Comparison of ENCODE assay signal across 9 mouse cellular contexts in the genomic region with DNA sequence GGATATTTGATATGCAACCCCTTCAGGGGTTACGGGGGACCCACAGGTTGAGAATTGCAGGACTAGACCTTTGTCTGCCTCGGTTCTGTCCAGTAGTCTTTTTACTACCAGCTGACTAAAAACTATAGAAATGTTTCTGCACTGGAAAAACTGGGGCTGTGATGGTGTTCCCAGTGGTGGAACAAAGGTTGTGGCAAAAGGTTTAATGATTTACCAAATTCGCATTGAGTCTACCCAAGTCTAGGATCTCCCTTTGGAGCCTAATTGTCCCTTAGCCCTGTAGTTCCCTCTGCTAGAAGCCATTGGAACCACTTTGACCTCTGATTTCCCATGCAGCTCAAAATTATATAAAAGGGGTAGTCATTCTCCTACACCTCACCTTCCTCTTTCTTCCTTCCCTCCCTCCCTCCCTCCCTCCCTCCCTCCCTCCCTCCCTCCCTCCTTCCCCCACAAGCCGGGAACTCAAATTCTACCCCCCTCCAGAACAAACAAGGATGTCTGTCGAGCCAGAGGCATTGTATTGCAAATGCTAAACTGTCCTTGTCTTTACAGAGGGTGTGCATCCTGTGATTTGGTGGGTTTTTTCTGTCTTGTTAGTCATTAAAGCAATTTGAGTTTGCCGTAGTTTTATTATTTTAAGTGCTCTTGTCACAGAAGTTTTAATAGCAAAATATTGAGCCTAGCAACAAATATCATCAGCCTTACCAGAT. TPM values are rescaled to one million over a fixed set of nuclear protein-coding genes. Genes with fewer than 3 reads are reported as not detected.
DNase-seq lines count a peak whose midpoint lies in the region; ATAC-seq and TF ChIP-seq lines count a peak whose summit lies in the region.
"Had no signal": no experiment of that assay in that cellular context is flagged by ENCODE, and none has a peak within 500 bp of the region (broad histone marks: within the 10 kb centered on the region; RNA-seq: fewer than 3 reads in every experiment).

No protein-coding gene starts in this region.

- peak; percentile 21 for DNase-seq in lung, embryonic 14.5 days
- no peak for DNase-seq in lung, postnatal 14 days
- no peak for DNase-seq in frontal cortex, postnatal 36 days (ENCODE audit: low spot score in 2 of 2)
- DNase-seq in left cerebral cortex, postnatal 14 days (ENCODE audit: low spot score in 2 of 2): no peak

- H3K9me3 ChIP-seq in lung, embryonic 14.5 days (ENCODE audit: low read depth, low read length): no peaks in the 10 kb centered on the region
- H3K9me3 ChIP-seq in forebrain, embryonic 13.5 days (replicated peaks): no peaks in the 10 kb centered on the region
- no peaks in the 10 kb centered on the region for H3K9me3 ChIP-seq in limb, embryonic 12.5 days
- H3K9me3 ChIP-seq in stomach, embryonic 14.5 days (ENCODE audit: control insufficient read depth, low read depth, low read length): no peaks in the 10 kb centered on the region

- H3K4me1 ChIP-seq in lung, embryonic 14.5 days (ENCODE audit: insufficient read depth): no peaks in the 10 kb centered on the region
- peaks cover 32% of the 10 kb centered on the region for H3K4me1 ChIP-seq in forebrain, embryonic 13.5 days
- H3K4me1 ChIP-seq in limb, embryonic 12.5 days (replicated peaks): peaks cover 20% of the 10 kb centered on the region
- peaks cover 11% of the 10 kb centered on the region for H3K4me1 ChIP-seq in stomach, embryonic 14.5 days (ENCODE audit: control insufficient read depth, insufficient read depth, low read length)

- H3K4me2 ChIP-seq in lung, embryonic 14.5 days: peak overlapping the region; percentile 72
- H3K4me2 ChIP-seq in forebrain, embryonic 13.5 days: peak overlapping the region; percentile 82
- peak overlapping the region; percentile 76 for H3K4me2 ChIP-seq in limb, embryonic 12.5 days
- H3K4me2 ChIP-seq in stomach, embryonic 14.5 days (replicated peaks; ENCODE audit: low read depth, low read length): peak overlapping the region; percentile 73

- no peak for ATAC-seq in lung, embryonic 14.5 days (ENCODE audit: insufficient read depth)
- no peak for ATAC-seq in forebrain, embryonic 13.5 days
- no peak for ATAC-seq in limb, embryonic 12.5 days (ENCODE audit: insufficient number of reproducible peaks, insufficient read depth, low FRiP score, low TSS enrichment, low read depth)
- no peak for ATAC-seq in stomach, embryonic 14.5 days (ENCODE audit: insufficient number of reproducible peaks, insufficient read depth, low FRiP score, low read depth)
- no peak for ATAC-seq in frontal cortex, adult (ENCODE audit: low TSS enrichment)

- H3K27ac ChIP-seq in lung, embryonic 14.5 days (ENCODE audit: low read depth): peak overlapping the region; percentile 48; the same call in 1 of the 2 replicates
- no peak overlapping the region for H3K27ac ChIP-seq in forebrain, embryonic 13.5 days
- H3K27ac ChIP-seq in limb, embryonic 12.5 days: no peak overlapping the region
- H3K27ac ChIP-seq in stomach, embryonic 14.5 days (ENCODE audit: low read length): no peak overlapping the region

- WGBS in lung, embryonic 14.5 days: 14% methylated on average over 6 of the region's 6 CpGs
- WGBS in forebrain, embryonic 13.5 days: 28% methylated on average over 5 of the region's 6 CpGs
- 24% methylated on average over 5 of the region's 6 CpGs for WGBS in limb, embryonic 12.5 days
- 22% methylated on average over 5 of the region's 6 CpGs for WGBS in stomach, embryonic 14.5 days

- H3K4me3 ChIP-seq in lung, embryonic 14.5 days (ENCODE audit: low read depth, low read length): peak overlapping the region; percentile 87
- H3K4me3 ChIP-seq in forebrain, embryonic 13.5 days: peak overlapping the region; percentile 93
- H3K4me3 ChIP-seq in limb, embryonic 12.5 days (replicated peaks): peak overlapping the region; percentile 93
- peak overlapping the region; percentile 90 for H3K4me3 ChIP-seq in stomach, embryonic 14.5 days (ENCODE audit: low read depth, low read length)

- intact Hi-C loops in left cerebral cortex, postnatal 14 days (cut with DNase I): loop anchor here (5.0 kb wide), 2 partner anchors 50 to 190 kb away; a partner anchor contains a TSS

- 0 out of 2 replicates have a peak, but pooled peaks cover 4% of the 10 kb centered on the region for H3K36me3 ChIP-seq in lung, embryonic 14.5 days (ENCODE audit: insufficient read depth)
- no peaks in the 10 kb centered on the region for H3K36me3 ChIP-seq in forebrain, embryonic 13.5 days (ENCODE audit: poor library complexity, severe bottlenecking)
- no peaks in the 10 kb centered on the region for H3K36me3 ChIP-seq in limb, embryonic 12.5 days
- no peaks in the 10 kb centered on the region for H3K36me3 ChIP-seq in stomach, embryonic 14.5 days (ENCODE audit: control insufficient read depth, insufficient read depth, low read length)

- no peaks in the 10 kb centered on the region for H3K27me3 ChIP-seq in lung, embryonic 14.5 days (ENCODE audit: insufficient read depth, low read length)
- no peaks in the 10 kb centered on the region for H3K27me3 ChIP-seq in forebrain, embryonic 13.5 days
- no peaks in the 10 kb centered on the region for H3K27me3 ChIP-seq in limb, embryonic 12.5 days
- H3K27me3 ChIP-seq in stomach, embryonic 14.5 days (ENCODE audit: control insufficient read depth, insufficient read depth, low read length): no peaks in the 10 kb centered on the region

- peak overlapping the region; percentile 83 for H3K9ac ChIP-seq in lung, embryonic 14.5 days
- peak overlapping the region; percentile 58 for H3K9ac ChIP-seq in forebrain, embryonic 13.5 days
- no peak overlapping the region for H3K9ac ChIP-seq in limb, embryonic 12.5 days (replicated peaks)
- peak overlapping the region; percentile 86; the same call in 1 of the 2 replicates for H3K9ac ChIP-seq in stomach, embryonic 14.5 days (replicated peaks; ENCODE audit: low read depth, low read length)

- TF ChIP-seq CTCF in lung, embryonic 14.5 days (IDR thresholded peaks at IDR 0.05; ENCODE audit: low read depth): no peak

RNA-seq across cellular contexts. Expression of a gene that starts 2.0 kb away (rescaled TPM):
- polyA plus RNA-seq in lung, embryonic 14.5 days (2014; fragmentation: Nextera tagmentation; extraction: Ambion mirVana): 76.5 and 84.2 TPM in 2 replicates
- polyA plus RNA-seq in forebrain, embryonic 13.5 days (2015; fragmentation: Nextera tagmentation; extraction: Ambion mirVana): 68.7 and 73.5 TPM in 2 replicates
- polyA plus RNA-seq in limb, embryonic 12.5 days (2016; fragmentation: Nextera tagmentation; extraction: Ambion mirVana): 86.5 and 93.6 TPM in 2 replicates
- polyA plus RNA-seq in stomach, embryonic 14.5 days (2014; fragmentation: Nextera tagmentation; extraction: Ambion mirVana): 76.5 and 82.5 TPM in 2 replicates
- 100 to 1,000 TPM; 320 to 321 TPM for total RNA-seq in left cerebral cortex, postnatal 14 days (2021)

RNA-seq across cellular contexts. Expression of a gene that starts 2.2 kb away (rescaled TPM):
- 9.9 and 10.7 TPM in 2 replicates for polyA plus RNA-seq in lung, embryonic 14.5 days (2014; fragmentation: Nextera tagmentation; extraction: Ambion mirVana)
- polyA plus RNA-seq in forebrain, embryonic 13.5 days (2015; fragmentation: Nextera tagmentation; extraction: Ambion mirVana): 9.9 and 10.2 TPM in 2 replicates
- polyA plus RNA-seq in limb, embryonic 12.5 days (2016; fragmentation: Nextera tagmentation; extraction: Ambion mirVana): 14.9 and 15.8 TPM in 2 replicates
- polyA plus RNA-seq in stomach, embryonic 14.5 days (2014; fragmentation: Nextera tagmentation; extraction: Ambion mirVana): 8.0 and 8.6 TPM in 2 replicates
- total RNA-seq in left cerebral cortex, postnatal 14 days (2021): 10 to 100 TPM; 11.2 to 11.8 TPM

RNA-seq across cellular contexts. Expression of a gene that starts 42.7 kb away (rescaled TPM):
- not detected in 2 replicates for polyA plus RNA-seq in lung, embryonic 14.5 days (2014; fragmentation: Nextera tagmentation; extraction: Ambion mirVana)
- not detected in 2 replicates for polyA plus RNA-seq in forebrain, embryonic 13.5 days (2015; fragmentation: Nextera tagmentation; extraction: Ambion mirVana)
- 0.84 TPM in 1 of 2 replicates, not detected in the other for polyA plus RNA-seq in limb, embryonic 12.5 days (2016; fragmentation: Nextera tagmentation; extraction: Ambion mirVana)
- not detected in 2 replicates for polyA plus RNA-seq in stomach, embryonic 14.5 days (2014; fragmentation: Nextera tagmentation; extraction: Ambion mirVana)
- total RNA-seq in left cerebral cortex, postnatal 14 days (2021): not detected
- total RNA-seq: common myeloid progenitor, adult 5-6 weeks had no signal
